Mouse (Mus musculus) intestine, postnatal 0 days (tissue): ENCODE measurements around the gene Vmn1r18. TPM values are rescaled to one million over a fixed set of nuclear protein-coding genes. Genes with fewer than 3 reads are reported as not detected.
A peak's percentile ranks its signal among the peaks of the same experiment; 100 is the strongest.
"Not testable (repeated sequence)": the region's sequence is repeated elsewhere in the genome, so short reads cannot be mapped to it uniquely, and the experiment has no call there.

Experiments used
- ATAC-seq: fragments of 200-750 bp; cut with Nextera tagmentation; 2 replicates; pipeline ENCODE4 v1.8.0; 2017; ENCODE audit warnings: mild to moderate bottlenecking, moderate TSS enrichment, moderate library complexity
- H3K27ac ChIP-seq: fragments of 300-500 bp; sonication (generic); 2 replicates; pipeline ENCODE4 v1.5.1; 2014; ENCODE audit warnings: mild to moderate bottlenecking, low read depth, low read length, moderate library complexity
- H3K27me3 ChIP-seq: fragments of 300-500 bp; sonication (generic); replicated peaks from 2 replicates; pipeline ENCODE4 v1.6.1; 2014; ENCODE audit warnings: low read length, mixed read lengths; ENCODE audit not compliant: control insufficient read depth, insufficient read depth
- H3K36me3 ChIP-seq: fragments of 300-500 bp; sonication (generic); 2 replicates; pipeline ENCODE4 v1.6.1; 2014; ENCODE audit warnings: mild to moderate bottlenecking, moderate library complexity; ENCODE audit not compliant: control insufficient read depth, insufficient read depth
- H3K4me1 ChIP-seq: fragments of 300-500 bp; sonication (generic); replicated peaks from 2 replicates; pipeline ENCODE4 v1.6.1; 2014; ENCODE audit warnings: antibody characterized with exemption, low read length, mixed read lengths; ENCODE audit not compliant: control insufficient read depth, insufficient read depth
- H3K4me2 ChIP-seq: fragments of 300-500 bp; sonication (generic); replicated peaks from 2 replicates; pipeline ENCODE4 v1.6.1; 2014; ENCODE audit warnings: low read depth, mild to moderate bottlenecking, moderate library complexity
- H3K4me3 ChIP-seq: fragments of 300-500 bp; sonication (generic); 2 replicates; pipeline ENCODE4 v1.5.1; 2014; ENCODE audit warnings: low read depth, low read length
- H3K9ac ChIP-seq: fragments of 300-500 bp; sonication (generic); 2 replicates; pipeline ENCODE4 v1.6.1; 2014; ENCODE audit warnings: mild to moderate bottlenecking, low read depth, low read length
- H3K9me3 ChIP-seq: fragments of 300-500 bp; sonication (generic); 2 replicates; pipeline ENCODE4 v1.6.1; 2016; ENCODE audit warnings: mixed run types; ENCODE audit not compliant: control insufficient read depth
- CTCF ChIP-seq: sonication (generic); IDR thresholded peaks from 2 replicates; pipeline ENCODE4 v1.5.1; 2016; ENCODE audit warnings: low read depth, mild to moderate bottlenecking, control low read depth, antibody characterized with exemption, moderate library complexity
- WGBS: fragments of 180-500 bp; shearing (Covaris S2); extraction: QIAGEN DNeasy Blood & Tissue Kit; methylation state at CpG from one replicate; pipeline ENCODE4 v1.1.7; 2014; 5-methylcytosine and 5-hydroxymethylcytosine counted together
- polyA plus RNA-seq: library from polyadenylated mRNA; unstranded; fragments of >200 nt; fragmentation: Nextera tagmentation; extraction: Ambion mirVana; gene quantifications from 2 replicates; pipeline ENCODE4 v1.2.1, GENCODE M21; 2015

Gene Vmn1r18
- polyA plus RNA-seq = not detected in 2 replicates

GRCm38 (mm10) chr6:57395683-57396082 lies at the start of gene Vmn1r18:
Gene Vmn1r18 (minus strand): TSS chr6:57395783.
- Histone ChIP-seq H3K4me2 (no peak within 1 kb of the TSS), H3K27ac (no peak within 1 kb of the TSS), H3K27me3 (no peaks in the 10 kb centered on the region), H3K4me3 (no peak within 1 kb of the TSS), H3K4me1 (no peaks in the 10 kb centered on the region), H3K9ac (no peak within 1 kb of the TSS), H3K36me3 (no peaks in the 10 kb centered on the region), H3K9me3 (no peaks in the 10 kb centered on the region)
- no peak for TF ChIP-seq CTCF
- no peak for ATAC-seq

DNA sequence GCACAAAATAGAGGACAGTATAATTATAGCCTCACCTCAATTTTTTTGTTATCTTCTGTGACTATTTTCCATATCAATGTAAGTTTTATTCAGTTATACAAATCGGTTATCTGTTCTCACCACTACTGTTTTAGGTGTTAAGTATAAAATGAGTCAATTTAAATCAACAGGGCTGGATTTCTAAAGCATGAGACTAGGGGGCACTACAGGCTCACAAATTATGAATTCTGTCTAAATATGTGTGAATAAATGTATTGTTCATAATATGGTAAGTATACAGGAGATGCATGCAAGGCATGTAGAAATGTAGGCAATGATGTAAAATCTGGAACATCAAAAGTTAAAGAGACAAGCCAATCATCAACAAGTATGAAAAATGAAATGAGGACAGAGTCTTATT lies 35.6 kb upstream of the Vmn1r18 start:
- no peaks in the 10 kb centered on the region for H3K9me3 ChIP-seq
- TF ChIP-seq CTCF = peak; percentile 53
- WGBS = 81% methylated on average over 1 of the region's 1 CpGs
- H3K27ac ChIP-seq = no peak overlapping the region
- no peaks in the 10 kb centered on the region for H3K36me3 ChIP-seq
- no peak for ATAC-seq
- H3K4me1 ChIP-seq = no peaks in the 10 kb centered on the region
- H3K4me3 ChIP-seq = no peak overlapping the region
- no peaks in the 10 kb centered on the region for H3K27me3 ChIP-seq
- no peak overlapping the region for H3K9ac ChIP-seq
- H3K4me2 ChIP-seq = no peak overlapping the region

DNA sequence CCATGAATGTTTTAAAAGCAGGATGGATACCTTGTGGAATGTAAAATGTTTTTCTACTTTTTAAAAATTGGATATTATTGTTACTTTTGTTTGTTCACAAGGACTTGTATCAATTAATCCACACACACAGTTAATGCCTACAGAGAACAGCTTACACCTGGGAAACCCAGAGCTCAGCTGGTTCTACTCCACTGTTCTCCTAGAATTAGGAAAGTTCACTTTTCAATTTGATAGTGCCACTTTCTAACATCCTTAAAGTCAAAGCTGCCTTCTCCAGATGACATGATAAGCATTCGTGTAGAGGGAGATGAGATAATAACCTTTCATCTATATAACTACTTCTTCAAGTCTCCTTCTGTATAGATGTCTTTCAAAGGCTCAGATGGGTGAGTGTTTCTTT lies 33.0 kb upstream of the Vmn1r18 start, which contains the start of gene Vmn1r20:
TSS of gene Vmn1r20 (plus strand) at position 301 of the 400 bp plus-strand sequence.
- no peak within 1 kb of the TSS for H3K9ac ChIP-seq
- no peaks in the 10 kb centered on the region for H3K27me3 ChIP-seq
- no peak for ATAC-seq
- no peak within 1 kb of the TSS for H3K4me2 ChIP-seq
- no peaks in the 10 kb centered on the region for H3K9me3 ChIP-seq
- H3K27ac ChIP-seq = no peak within 1 kb of the TSS
- WGBS = 44% methylated on average over 1 of the region's 1 CpGs
- no peaks in the 10 kb centered on the region for H3K36me3 ChIP-seq
- no peak for TF ChIP-seq CTCF
- H3K4me3 ChIP-seq = no peak within 1 kb of the TSS
- H3K4me1 ChIP-seq = no peaks in the 10 kb centered on the region

DNA sequence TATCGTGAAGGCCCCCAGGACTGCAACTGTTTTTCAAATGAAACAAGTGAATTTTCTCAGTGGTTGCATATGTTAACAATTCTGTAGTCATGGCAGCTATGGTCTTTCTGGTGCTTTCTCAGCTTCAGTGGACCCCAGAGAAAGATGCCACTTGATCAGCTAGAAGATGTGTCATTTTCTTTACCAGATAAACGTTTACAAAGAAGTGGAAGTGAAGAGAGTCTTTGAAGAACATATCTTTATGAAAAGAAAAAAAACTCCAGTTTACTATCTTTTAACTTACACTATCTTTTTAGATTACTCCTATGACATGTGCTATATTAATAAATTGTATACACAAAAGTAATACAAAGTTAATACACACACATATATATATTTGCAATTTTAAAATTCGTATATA lies 7.9 kb upstream of the Vmn1r18 start, which contains the start of gene Vmn1r19:
TSS of gene Vmn1r19 (plus strand) at position 301 of the 400 bp plus-strand sequence.
- WGBS = 53% methylated on average over 3 of the region's 3 CpGs
- not testable (repeated sequence) for H3K27me3 ChIP-seq, H3K9ac ChIP-seq, H3K9me3 ChIP-seq, ATAC-seq, H3K4me2 ChIP-seq, H3K27ac ChIP-seq, H3K4me1 ChIP-seq, H3K36me3 ChIP-seq, H3K4me3 ChIP-seq

- WGBS = 77% methylated on average over 1 of the region's 1 CpGs
- no peak for TF ChIP-seq CTCF
- no peak overlapping the region for H3K27ac ChIP-seq
- H3K4me2 ChIP-seq = no peak overlapping the region
- ATAC-seq = no peak
- H3K4me3 ChIP-seq = no peak overlapping the region
- H3K36me3 ChIP-seq = no peaks in the 10 kb centered on the region
- H3K27me3 ChIP-seq = no peaks in the 10 kb centered on the region
- H3K9me3 ChIP-seq = no peaks in the 10 kb centered on the region
- H3K9ac ChIP-seq = no peak overlapping the region
- no peaks in the 10 kb centered on the region for H3K4me1 ChIP-seq
These were observed 28.1 kb downstream of the Vmn1r18 start for GRCm38 (mm10) chr6:57367496-57367895.

DNA sequence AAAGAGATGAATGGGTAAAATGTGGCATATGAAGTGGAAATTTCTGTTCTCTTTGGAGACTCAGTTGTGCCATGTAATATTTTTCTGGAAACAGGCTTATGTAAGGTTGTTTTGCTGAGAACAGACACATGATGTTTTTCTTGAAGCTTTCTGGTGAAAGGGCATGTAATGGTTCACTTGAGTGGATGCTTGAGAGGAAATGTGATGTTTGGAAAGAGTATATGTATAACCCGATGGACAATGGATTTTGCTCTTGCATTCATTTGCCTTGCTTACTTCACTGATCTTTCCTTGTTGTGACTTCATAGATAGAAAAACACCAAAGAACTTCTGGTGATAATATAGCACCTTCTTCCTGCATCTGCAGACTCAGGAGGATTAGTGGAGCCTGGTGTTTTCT lies 29.7 kb downstream of the Vmn1r18 start:
- H3K9me3 ChIP-seq, H3K4me3 ChIP-seq, H3K4me2 ChIP-seq, H3K9ac ChIP-seq, H3K36me3 ChIP-seq, ATAC-seq, H3K27ac ChIP-seq, H3K4me1 ChIP-seq, H3K27me3 ChIP-seq: not testable (repeated sequence)
- WGBS = 94% methylated on average over 1 of the region's 1 CpGs

DNA sequence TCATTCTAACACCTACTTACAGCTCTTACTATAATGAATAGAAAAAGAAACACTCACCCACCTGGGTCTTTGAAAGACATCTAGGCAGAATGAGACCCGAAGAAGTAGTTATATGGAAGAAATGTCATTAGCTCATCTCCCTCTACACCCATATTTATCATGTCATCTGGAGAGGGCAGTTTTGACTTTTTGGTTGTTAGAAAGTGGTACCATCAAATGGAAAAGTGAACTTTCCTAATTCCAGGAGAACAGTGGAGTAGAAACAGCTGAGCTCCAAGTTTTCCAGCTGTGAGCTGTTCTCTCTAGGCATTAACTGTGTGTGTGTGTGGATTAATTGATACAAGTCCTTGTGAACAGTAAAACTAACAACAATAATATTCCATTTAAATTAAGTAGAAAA lies 32.0 kb downstream of the Vmn1r18 start, which contains the start of gene Vmn1r17:
TSS of gene Vmn1r17 (minus strand) at position 101 of the 400 bp plus-strand sequence.
- Histone ChIP-seq H3K36me3 (no peaks in the 10 kb centered on the region), H3K9me3 (no peaks in the 10 kb centered on the region), H3K27ac (no peak within 1 kb of the TSS), H3K27me3 (no peaks in the 10 kb centered on the region), H3K4me2 (no peak within 1 kb of the TSS), H3K4me1 (no peaks in the 10 kb centered on the region), H3K9ac (no peak within 1 kb of the TSS), H3K4me3 (no peak within 1 kb of the TSS)
- ATAC-seq = no peak
- 95% methylated on average over 1 of the region's 1 CpGs for WGBS
- TF ChIP-seq CTCF = no peak
